Mouse (Mus musculus) olfactory bulb, adult 2 months (tissue): ENCODE data around the gene Fgfr2.

Experiments used
- CTCF ChIP-seq: fragments of 200-500 bp; IDR thresholded peaks from 2 replicates; pipeline ENCODE4 v1.5.1; 2012; ENCODE audit warnings: low read depth, mild to moderate bottlenecking, low read length, moderate library complexity; ENCODE audit not compliant: insufficient read depth
- POLR2A ChIP-seq: fragments of 200-500 bp; IDR thresholded peaks from 2 replicates; pipeline ENCODE4 v1.6.1; 2012; ENCODE audit warnings: mild to moderate bottlenecking, low read depth, low read length, moderate library complexity; ENCODE audit not compliant: insufficient read depth

- no peak for TF ChIP-seq POLR2A
- no peak for TF ChIP-seq CTCF
Measured at GRCm38 (mm10) chr7:132873043-132873442, 250.1 kb downstream of the Fgfr2 start.
